ENCODE assay signal across 9 mouse cellular contexts in genomic region chr11:72457995-72458496, GRCm38 (mm10). TPM values are rescaled to one million over a fixed set of nuclear protein-coding genes. Genes with fewer than 3 reads are reported as not detected.
DNase-seq lines count a peak whose midpoint lies in the region; ATAC-seq and TF ChIP-seq lines count a peak whose summit lies in the region.
"Had no signal": no experiment of that assay in that cellular context is flagged by ENCODE, and none has a peak within 500 bp of the region (broad histone marks: within the 10 kb centered on the region; RNA-seq: fewer than 3 reads in every experiment).

No protein-coding gene starts in this region.

- WGBS in neural tube, embryonic 13.5 days, result 78% methylated on average over 12 of the region's 12 CpGs
- 49% methylated on average over 12 of the region's 12 CpGs for WGBS in liver, embryonic 14.5 days (ENCODE audit: insufficient replicate concordance)

- H3K4me1 ChIP-seq in neural tube, embryonic 13.5 days (replicated peaks), result peaks cover 34% of the 10 kb centered on the region
- peaks cover 0 to 18% of the 10 kb centered on the region in 2 experiments; a peak in 3 of 4 replicates for H3K4me1 ChIP-seq in liver, embryonic 14.5 days (replicated peaks; ENCODE audit: control insufficient read depth in 2 of 2, insufficient read depth in 2 of 2, low read length in 1 of 2)

- ATAC-seq in neural tube, embryonic 13.5 days (ENCODE audit: low read depth), result 0 out of 2 replicates have a peak, but pooled peaks have one; percentile 25
- peak; percentile 34 to 57; a peak in 3 of 4 replicates for ATAC-seq in hematopoietic stem cell, adult 5-6 weeks (replicated peaks in 1 of 2; ENCODE audit: insufficient read depth in 1 of 2, low FRiP score in 2 of 2, low TSS enrichment in 1 of 2, low read depth in 1 of 2, poor library complexity in 2 of 2, severe bottlenecking in 2 of 2)
- ATAC-seq in liver, embryonic 14.5 days (ENCODE audit: insufficient read depth), result peak; percentile 69
- no peak for ATAC-seq in cerebellum, adult (ENCODE audit: insufficient number of reproducible peaks, low FRiP score, low TSS enrichment)

- no peak for TF ChIP-seq CTCF in liver, embryonic 14.5 days (IDR thresholded peaks at IDR 0.05; ENCODE audit: low read depth)

- no peak for TF ChIP-seq EP300 in liver, embryonic 14.5 days (IDR thresholded peaks at IDR 0.05; ENCODE audit: low read depth)

- no peak overlapping the region for H3K4me2 ChIP-seq in neural tube, embryonic 13.5 days
- no peak overlapping the region; the same call in 1 of the 2 replicates for H3K4me2 ChIP-seq in liver, embryonic 14.5 days (ENCODE audit: low read depth)

- no peak for DNase-seq in neural tube, embryonic 10.5 days (ENCODE audit: extremely low spot score, low spot score)
- DNase-seq in liver, embryonic 14.5 days (ENCODE audit: low read depth in 3 of 3, low spot score in 3 of 3), result no peak
- no peak for DNase-seq in thymus, postnatal 0 days (ENCODE audit: low spot score)
- no peak for DNase-seq in urinary bladder, postnatal 4 days (ENCODE audit: low spot score in 2 of 2)
- DNase-seq in gastrocnemius, adult 18-20 months (ENCODE audit: low spot score), result no peak

- H3K9me3 ChIP-seq in neural tube, embryonic 13.5 days, result no peaks in the 10 kb centered on the region
- no peaks in the 10 kb centered on the region for H3K9me3 ChIP-seq in liver, embryonic 14.5 days (ENCODE audit: control insufficient read depth, low read length)

- no peak overlapping the region for H3K4me3 ChIP-seq in neural tube, embryonic 13.5 days
- no peak overlapping the region for H3K4me3 ChIP-seq in liver, embryonic 14.5 days (ENCODE audit: insufficient read depth in 1 of 2, low read depth in 2 of 2, low read length in 2 of 2)

- H3K36me3 ChIP-seq in neural tube, embryonic 13.5 days, result peaks cover 73% of the 10 kb centered on the region
- H3K36me3 ChIP-seq in liver, embryonic 14.5 days (replicated peaks; ENCODE audit: control insufficient read depth, insufficient read depth, low read depth), result no peaks in the 10 kb centered on the region; the same call in 1 of the 2 replicates

- H3K27ac ChIP-seq in neural tube, embryonic 13.5 days (replicated peaks), result peak overlapping the region; percentile 56; the same call in 1 of the 2 replicates
- H3K27ac ChIP-seq in liver, embryonic 14.5 days, result peak overlapping the region; percentile 9; the same call in 1 of the 2 replicates

- no peaks in the 10 kb centered on the region for H3K27me3 ChIP-seq in neural tube, embryonic 13.5 days
- no peaks in the 10 kb centered on the region for H3K27me3 ChIP-seq in liver, embryonic 14.5 days (ENCODE audit: control insufficient read depth, insufficient read depth, low read length)

- no peak overlapping the region for H3K9ac ChIP-seq in neural tube, embryonic 13.5 days
- no peak overlapping the region; the same call in 1 of the 2 replicates for H3K9ac ChIP-seq in liver, embryonic 14.5 days (replicated peaks)

RNA-seq across cellular contexts. Expression of gene Mybbp1a, which starts 16.9 kb away (rescaled TPM):
- 69.6 and 80.7 TPM in 2 replicates for polyA plus RNA-seq in neural tube, embryonic 13.5 days (2015; fragmentation: Nextera tagmentation; extraction: Ambion mirVana)
- 145 and 148 TPM in 2 replicates for total RNA-seq in hematopoietic stem cell, adult 5-6 weeks (2017)
- polyA plus RNA-seq in liver, embryonic 14.5 days (2012; rRNA removed), result 31.0 and 56.3 TPM in 2 replicates
- 65.5 and 72.6 TPM in 2 replicates for polyA plus RNA-seq in liver, embryonic 14.5 days (2014; fragmentation: Nextera tagmentation; extraction: Ambion mirVana)
- polyA plus RNA-seq in thymus, postnatal 0 days (2015; fragmentation: Nextera tagmentation; extraction: Ambion mirVana), result 124 and 128 TPM in 2 replicates
- total RNA-seq in gastrocnemius, adult 18-20 months (2021), result 10 to 100 TPM; 54.7 to 63.3 TPM

RNA-seq across cellular contexts. Expression of gene Ggt6, which starts 22.7 kb away (rescaled TPM):
- not detected in 2 replicates for polyA plus RNA-seq in neural tube, embryonic 13.5 days (2015; fragmentation: Nextera tagmentation; extraction: Ambion mirVana)
- not detected in 2 replicates for total RNA-seq in hematopoietic stem cell, adult 5-6 weeks (2017)
- 0.10 and 0.18 TPM in 2 replicates for polyA plus RNA-seq in liver, embryonic 14.5 days (2012; rRNA removed)
- polyA plus RNA-seq in liver, embryonic 14.5 days (2014; fragmentation: Nextera tagmentation; extraction: Ambion mirVana), result 0.25 and 0.38 TPM in 2 replicates
- polyA plus RNA-seq in thymus, postnatal 0 days (2015; fragmentation: Nextera tagmentation; extraction: Ambion mirVana), result 1.0 and 1.1 TPM in 2 replicates
- total RNA-seq in gastrocnemius, adult 18-20 months (2021), result 1 to 10 TPM; 2.1 to 2.3 TPM
- polyA plus RNA-seq: neural tube, embryonic 14.5 days had no signal

RNA-seq across cellular contexts. Expression of gene Spns2, which starts 31.7 kb away (rescaled TPM):
- 9.1 and 10.8 TPM in 2 replicates for polyA plus RNA-seq in neural tube, embryonic 13.5 days (2015; fragmentation: Nextera tagmentation; extraction: Ambion mirVana)
- total RNA-seq in hematopoietic stem cell, adult 5-6 weeks (2017), result 87.2 and 89.3 TPM in 2 replicates
- 8.6 and 12.9 TPM in 2 replicates for polyA plus RNA-seq in liver, embryonic 14.5 days (2012; rRNA removed)
- 3.8 and 6.3 TPM in 2 replicates for polyA plus RNA-seq in liver, embryonic 14.5 days (2014; fragmentation: Nextera tagmentation; extraction: Ambion mirVana)
- 1.4 and 1.5 TPM in 2 replicates for polyA plus RNA-seq in thymus, postnatal 0 days (2015; fragmentation: Nextera tagmentation; extraction: Ambion mirVana)
- total RNA-seq in gastrocnemius, adult 18-20 months (2021), result 10 to 100 TPM; 26.5 to 42.7 TPM

RNA-seq across cellular contexts. Expression of gene Smtnl2, which starts 46.5 kb away (rescaled TPM):
- polyA plus RNA-seq in neural tube, embryonic 13.5 days (2015; fragmentation: Nextera tagmentation; extraction: Ambion mirVana), result 8.9 and 10.5 TPM in 2 replicates
- 0.35 and 0.44 TPM in 2 replicates for total RNA-seq in hematopoietic stem cell, adult 5-6 weeks (2017)
- 1.1 and 1.3 TPM in 2 replicates for polyA plus RNA-seq in liver, embryonic 14.5 days (2012; rRNA removed)
- polyA plus RNA-seq in liver, embryonic 14.5 days (2014; fragmentation: Nextera tagmentation; extraction: Ambion mirVana), result 0.85 and 0.86 TPM in 2 replicates
- 3.3 and 4.1 TPM in 2 replicates for polyA plus RNA-seq in thymus, postnatal 0 days (2015; fragmentation: Nextera tagmentation; extraction: Ambion mirVana)
- 100 to 1,000 TPM; 311 to 327 TPM for total RNA-seq in gastrocnemius, adult 18-20 months (2021)
